Mouse (Mus musculus): ENCODE results near the gene Smg8. TPM values are rescaled to one million over a fixed set of nuclear protein-coding genes. Genes with fewer than 3 reads are reported as not detected.

The Smg8 gene
- total and polyA plus RNA-seq, 3 experiments: 21.5 to 29.4 (median 27.9) TPM

DNA sequence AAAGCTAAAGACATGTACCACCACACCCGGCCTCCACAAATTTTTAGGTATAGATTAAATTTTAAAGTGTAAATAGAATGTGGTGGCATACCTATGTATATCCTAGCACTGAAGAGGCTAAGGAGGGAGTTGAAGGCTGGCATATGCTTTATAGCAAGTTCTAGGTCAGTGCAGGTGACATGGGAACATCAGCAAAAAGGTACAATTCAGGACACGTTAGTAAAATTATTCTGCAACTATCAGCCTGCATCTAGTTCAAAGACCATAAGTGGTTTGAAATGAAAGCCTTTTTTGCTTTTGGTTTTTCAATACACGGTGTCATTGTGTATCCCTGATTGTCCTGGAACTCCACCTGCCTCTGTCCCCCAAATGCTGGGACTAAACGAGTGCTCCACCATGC is 39.0 kb upstream of the Smg8 start:
- H3K4me3 ChIP-seq (replicated peaks in 1 of 3; ENCODE audit: low read depth in 2 of 3, low read length in 2 of 3, poor library complexity in 1 of 3): no peak overlapping the region
- no peak overlapping the region for H3K9ac ChIP-seq (ENCODE audit: insufficient read depth, low read depth)
- in situ Hi-C loops (cut with MboI; ENCODE audit: low pct_ligation_motif_present, low pct_unique_long_range_greater_than_20kb, low sequenced_read_pairs): no loop called here

DNA sequence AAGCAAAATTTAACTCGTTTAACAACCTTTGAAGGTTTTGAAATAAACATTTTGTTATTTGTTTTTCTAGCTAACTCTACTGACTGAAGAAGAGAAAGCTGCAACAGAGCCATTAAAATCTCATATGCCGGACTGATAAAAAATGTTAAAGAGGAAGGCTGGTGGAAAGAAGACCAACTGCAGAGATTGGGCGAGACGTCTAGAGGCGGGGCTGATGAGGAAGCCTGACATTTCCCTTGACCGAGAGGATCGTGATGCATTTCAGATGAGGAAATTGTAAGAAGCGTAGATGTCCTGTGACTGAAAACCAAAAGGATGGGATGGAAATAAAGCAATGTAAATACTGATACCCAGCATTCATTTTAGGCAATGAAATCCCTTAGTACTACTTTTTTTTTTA is 35.3 kb upstream of the Smg8 start:
- H3K4me1 ChIP-seq (ENCODE audit: control insufficient read depth in 1 of 2, insufficient read depth in 2 of 2): peaks cover 0 to 3% of the 10 kb centered on the region in 2 experiments; a peak in 1 of 4 replicates
- TF ChIP-seq MXI1 (IDR thresholded peaks at IDR 0.05; ENCODE audit: low read depth, low read length) (no peak), UBTF (IDR thresholded peaks at IDR 0.05; ENCODE audit: low read depth, low read length) (no peak), POLR2A (IDR thresholded peaks at IDR 0.05; ENCODE audit: low read depth, low read length) (no peak), ELF1 (IDR thresholded peaks at IDR 0.05; ENCODE audit: low read depth, low read length) (no peak), JUN (IDR thresholded peaks at IDR 0.05; ENCODE audit: insufficient read depth, low read depth, low read length) (no peak), USF2 (conservative IDR thresholded peaks at IDR 0.05; ENCODE audit: low read depth, low read length) (no peak), MYC (IDR thresholded peaks at IDR 0.05; ENCODE audit: low read depth, low read length) (no peak), TCF12 (IDR thresholded peaks at IDR 0.05; ENCODE audit: low read depth, low read length) (no peak), SMC3 (IDR thresholded peaks at IDR 0.05; ENCODE audit: low read depth, low read length) (no peak), MEF2A (IDR thresholded peaks at IDR 0.05; ENCODE audit: borderline replicate concordance, low read depth, low read length) (no peak), EP300 (IDR thresholded peaks at IDR 0.05; ENCODE audit: low read length) (no peak)
- peaks cover 36 to 73% of the 10 kb centered on the region in 2 experiments for H3K36me3 ChIP-seq (replicated peaks in 1 of 2; ENCODE audit: control insufficient read depth in 1 of 2, insufficient read depth in 1 of 2, low read length in 1 of 2)
- H3K27ac ChIP-seq (ENCODE audit: insufficient read depth, low read depth): no peak overlapping the region
- no peak for DNase-seq (ENCODE audit: extremely low read depth)
- no peak overlapping the region for H3K4me2 ChIP-seq (ENCODE audit: insufficient read depth, low read depth, poor library complexity, severe bottlenecking)
- H3K9ac ChIP-seq (ENCODE audit: insufficient read depth, low read depth): no peak overlapping the region
- H3K4me3 ChIP-seq (replicated peaks in 1 of 3; ENCODE audit: low read depth in 2 of 3, low read length in 2 of 3, poor library complexity in 1 of 3): no peak overlapping the region
- dilution Hi-C loops (cut with MboI; ENCODE audit: extremely low pct_ligation_motif_present, extremely low pct_unique_long_range_greater_than_20kb, low sequenced_read_pairs) (no loop called here), in situ Hi-C loops (cut with MboI; ENCODE audit: low pct_ligation_motif_present, low pct_unique_long_range_greater_than_20kb, low sequenced_read_pairs) (no loop called here)
- H3K27me3 ChIP-seq (replicated peaks): no peaks in the 10 kb centered on the region
- H3K9me3 ChIP-seq (replicated peaks; ENCODE audit: low read length): no peaks in the 10 kb centered on the region
- no peaks in the 10 kb centered on the region; the same call in 1 of the 2 replicates for H3K79me2 ChIP-seq (replicated peaks; ENCODE audit: control insufficient read depth, extremely low read depth, insufficient read depth, poor library complexity, severe bottlenecking)

More for the DNA sequence above, 39.0 kb upstream of the Smg8 start:
- no peak overlapping the region for H3K27ac ChIP-seq (ENCODE audit: insufficient read depth, low read depth)
- H3K4me1 ChIP-seq (ENCODE audit: control insufficient read depth in 1 of 2, insufficient read depth in 2 of 2): peaks cover 3 to 21% of the 10 kb centered on the region in 2 experiments
- no peak overlapping the region for H3K4me2 ChIP-seq (ENCODE audit: insufficient read depth, low read depth, poor library complexity, severe bottlenecking)
- H3K36me3 ChIP-seq (replicated peaks in 1 of 2; ENCODE audit: control insufficient read depth in 1 of 2, insufficient read depth in 1 of 2, low read length in 1 of 2): peaks cover 18 to 53% of the 10 kb centered on the region in 2 experiments
- DNase-seq (ENCODE audit: extremely low read depth): no peak
- dilution Hi-C loops (cut with MboI; ENCODE audit: extremely low pct_ligation_motif_present, extremely low pct_unique_long_range_greater_than_20kb, low sequenced_read_pairs): no loop called here
- H3K9me3 ChIP-seq (replicated peaks; ENCODE audit: low read length): no peaks in the 10 kb centered on the region
- peaks cover 11% of the 10 kb centered on the region for H3K79me2 ChIP-seq (replicated peaks; ENCODE audit: control insufficient read depth, extremely low read depth, insufficient read depth, poor library complexity, severe bottlenecking)
- TF ChIP-seq KAT2A (IDR thresholded peaks at IDR 0.05; ENCODE audit: insufficient replicate concordance, low read length) (no peak), CTCF (conservative IDR thresholded peaks at IDR 0.05 in 1 of 2, IDR thresholded peaks at IDR 0.05 in 1 of 2; ENCODE audit: low read depth in 2 of 2, low read length in 2 of 2) (no peak), ZKSCAN1 (IDR thresholded peaks at IDR 0.05; ENCODE audit: borderline replicate concordance, low read depth, low read length) (no peak), IRF4 (IDR thresholded peaks at IDR 0.05; ENCODE audit: low read depth, low read length) (no peak), POLR2AphosphoS2 (IDR thresholded peaks at IDR 0.05; ENCODE audit: low read depth, low read length) (0 out of 2 replicates have a peak, but pooled peaks have one; percentile 52)
- H3K27me3 ChIP-seq (replicated peaks): no peaks in the 10 kb centered on the region
